Mouse (Mus musculus) E14TG2a.4 (cell line): Measurements from ENCODE around the gene Zfr.

Source experiments
- CTCF ChIP-seq: conservative IDR thresholded peaks from 2 replicates; pipeline ENCODE4 v1.5.1; 2014; ENCODE audit warnings: low read length
- NANOG ChIP-seq: IDR thresholded peaks from 2 replicates; pipeline ENCODE4 v1.6.1; 2014; ENCODE audit warnings: borderline replicate concordance, low read length, mixed read lengths
- POU5F1 ChIP-seq: IDR thresholded peaks from 2 replicates; pipeline ENCODE4 v1.6.1; 2014; ENCODE audit warnings: low read length, borderline replicate concordance

DNA sequence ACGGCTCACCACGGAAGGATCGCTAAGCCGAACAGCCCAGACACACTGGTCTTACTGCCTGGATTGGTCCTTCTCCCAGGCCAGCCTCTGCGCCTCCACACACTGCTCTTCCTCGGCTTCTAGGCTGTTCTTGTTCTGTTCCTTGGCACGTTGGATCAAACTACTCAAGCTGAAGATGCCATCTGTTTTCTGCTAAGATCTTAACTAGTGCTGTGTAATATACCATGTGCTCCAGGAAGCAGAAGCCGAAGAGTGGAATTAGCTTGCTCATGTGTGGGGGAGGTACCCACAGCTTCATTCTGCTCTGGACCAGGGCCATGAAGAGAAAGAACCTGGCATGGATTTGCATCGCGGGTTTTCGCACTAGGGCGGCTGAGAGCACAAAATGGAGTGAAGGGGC is 11.2 kb upstream of the Zfr start:
- TF ChIP-seq CTCF (no peak), POU5F1 (no peak), NANOG (no peak)
